Mouse (Mus musculus) Patski (cell line): ENCODE measurements around the gene Adam10. TPM values are rescaled to one million over a fixed set of nuclear protein-coding genes. Genes with fewer than 3 reads are reported as not detected.

Experiments used
- ATAC-seq: fragments of 100-300 bp; one replicate; pipeline ENCODE4 v1.8.0; 2021
- CTCF ChIA-PET: fragments of 350-600 bp; sonication (Branson Sonifier 250); formaldehyde crosslinking; loops from one replicate; lab custom pipeline; 2022; ENCODE audit warnings: inconsistent platforms; lab: Charles Lee
- POLR2A ChIA-PET: fragments of 350-600 bp; sonication (Branson Sonifier 250); formaldehyde crosslinking; loops from one replicate; lab custom pipeline; 2022; ENCODE audit warnings: antibody characterized with exemption, inconsistent platforms; lab: Charles Lee
- DNase-seq: peaks from one replicate; pipeline ENCODE4 v3.0.0-alpha.2; 2011; ENCODE audit warnings: low read depth, low spot score
- H3K27me3 ChIP-seq: fragments of 371-371 bp; one replicate; pipeline ENCODE4 v1.5.1; 2021
- CTCF ChIP-seq: fragments of 100-300 bp; IDR thresholded peaks from one replicate; pipeline ENCODE4 v1.5.1; 2021
- in situ Hi-C: fragments of 300-500 bp; cut with MboI; formaldehyde crosslinking; loops from 3 replicates; pipeline ENCODE4 v1.11.1; 2018; ENCODE audit warnings: low pct_unique_long_range_greater_than_20kb, mixed read lengths
- polyA plus RNA-seq: library from polyadenylated mRNA; unstranded; gene quantifications from one replicate; pipeline ENCODE4 v1.2.3, GENCODE M21; 2021

Gene Adam10
- polyA plus RNA-seq, 1 experiment from 2014 or later, result 108 TPM

GRCm38 (mm10) chr9:70760974-70761373 is 82.2 kb downstream of the Adam10 start:
- in situ Hi-C loops, result no loop called here
- no peak for TF ChIP-seq CTCF
- no peaks in the 10 kb centered on the region for H3K27me3 ChIP-seq
- POLR2A ChIA-PET, result no interaction called here
- ATAC-seq (no peak), DNase-seq (no peak)
- CTCF ChIA-PET, result no interaction called here

GRCm38 (mm10) chr9:70775517-70775916 is 96.7 kb downstream of the Adam10 start:
- POLR2A ChIA-PET, result interaction anchor here (0.7 kb wide), 1 partner anchor 79 kb away, joined by 3 read pairs; no protein-coding TSS in a partner anchor
- CTCF ChIA-PET, result no interaction called here
- ATAC-seq (no peak), DNase-seq (no peak)
- in situ Hi-C loops, result no loop called here
- no peak for TF ChIP-seq CTCF
- H3K27me3 ChIP-seq, result no peaks in the 10 kb centered on the region

GRCm38 (mm10) chr9:70782191-70782590 is 103.4 kb downstream of the Adam10 start:
- no peak for TF ChIP-seq CTCF
- ATAC-seq, result no peak
- no peaks in the 10 kb centered on the region for H3K27me3 ChIP-seq
- DNase-seq, result no peak
- CTCF ChIA-PET, result no interaction called here
- POLR2A ChIA-PET, result interaction anchor here (0.7 kb wide), 1 partner anchor 97 kb away, joined by 3 read pairs; no protein-coding TSS in a partner anchor
- in situ Hi-C loops, result no loop called here

- in situ Hi-C loops, result no loop called here
- ChIA-PET CTCF (no interaction called here), POLR2A (no interaction called here)
- H3K27me3 ChIP-seq, result no peaks in the 10 kb centered on the region
- ATAC-seq, result no peak
- TF ChIP-seq CTCF, result no peak
- no peak for DNase-seq
Measured at GRCm38 (mm10) chr9:70788705-70789104, 109.9 kb downstream of the Adam10 start.

GRCm38 (mm10) chr9:70790621-70791020 is 111.8 kb downstream of the Adam10 start:
- ATAC-seq (no peak), DNase-seq (no peak)
- no peaks in the 10 kb centered on the region for H3K27me3 ChIP-seq
- POLR2A ChIA-PET, result no interaction called here
- no peak for TF ChIP-seq CTCF
- CTCF ChIA-PET, result no interaction called here
- in situ Hi-C loops, result no loop called here

- TF ChIP-seq CTCF, result no peak
- ChIA-PET POLR2A (no interaction called here), CTCF (no interaction called here)
- ATAC-seq (no peak), DNase-seq (no peak)
- no peaks in the 10 kb centered on the region for H3K27me3 ChIP-seq
- in situ Hi-C loops, result no loop called here
Measured at GRCm38 (mm10) chr9:70794643-70795438, 116.0 kb downstream of the Adam10 start.

- in situ Hi-C loops, result no loop called here
- no peak for TF ChIP-seq CTCF
- ATAC-seq, result no peak
- CTCF ChIA-PET, result interaction anchor here (1.1 kb wide), 1 partner anchor 36 kb away, joined by 3 read pairs; no protein-coding TSS in a partner anchor
- DNase-seq, result no peak
- no peaks in the 10 kb centered on the region for H3K27me3 ChIP-seq
- POLR2A ChIA-PET, result no interaction called here
Measured at GRCm38 (mm10) chr9:70795439-70795757, 116.6 kb downstream of the Adam10 start.

- H3K27me3 ChIP-seq, result no peaks in the 10 kb centered on the region
- ChIA-PET CTCF (no interaction called here), POLR2A (no interaction called here)
- no peak for DNase-seq
- no peak for ATAC-seq
- in situ Hi-C loops, result no loop called here
- no peak for TF ChIP-seq CTCF
Measured at GRCm38 (mm10) chr9:70800588-70801315, 122.0 kb downstream of the Adam10 start.

GRCm38 (mm10) chr9:70801761-70802160 is 123.0 kb downstream of the Adam10 start:
- no peaks in the 10 kb centered on the region for H3K27me3 ChIP-seq
- TF ChIP-seq CTCF, result no peak
- no peak for ATAC-seq
- CTCF ChIA-PET, result no interaction called here
- POLR2A ChIA-PET, result no interaction called here
- no peak for DNase-seq
- in situ Hi-C loops, result no loop called here

GRCm38 (mm10) chr9:70802816-70803215 is 124.0 kb downstream of the Adam10 start:
- H3K27me3 ChIP-seq, result no peaks in the 10 kb centered on the region
- POLR2A ChIA-PET, result no interaction called here
- ATAC-seq (no peak), DNase-seq (no peak)
- CTCF ChIA-PET, result no interaction called here
- in situ Hi-C loops, result no loop called here
- TF ChIP-seq CTCF, result no peak

- TF ChIP-seq CTCF, result no peak
- CTCF ChIA-PET, result no interaction called here
- DNase-seq, result no peak
- in situ Hi-C loops, result no loop called here
- POLR2A ChIA-PET, result no interaction called here
- no peaks in the 10 kb centered on the region for H3K27me3 ChIP-seq
- no peak for ATAC-seq
Measured at GRCm38 (mm10) chr9:70806069-70806468, 127.3 kb downstream of the Adam10 start.
